Mouse (Mus musculus) MEL (cell line): ENCODE measurements around the gene Sema4f. TPM values are rescaled to one million over a fixed set of nuclear protein-coding genes. Genes with fewer than 3 reads are reported as not detected.

Source experiments
- DNase-seq: peaks from one replicate; pipeline ENCODE4 v3.0.0; 2011; ENCODE audit warnings: low read depth, low spot score
- H3K27ac ChIP-seq: 2 replicates; pipeline ENCODE4 v1.5.1; 2012; ENCODE audit warnings: low read depth, mild to moderate bottlenecking, control low read depth, low read length, moderate library complexity; ENCODE audit not compliant: control insufficient read depth
- H3K27me3 ChIP-seq, 2 experiments: fragments of 150-350 bp in 1 of 2; sonication (generic) in 1 of 2; 2 replicates each; pipeline ENCODE4 v1.6.1; 2012; ENCODE audit warnings: low read length in 2 of 2, mild to moderate bottlenecking in 2 of 2, improper control_type of control experiment in 1 of 2, moderate library complexity in 1 of 2; ENCODE audit not compliant: insufficient read depth in 2 of 2, control insufficient read depth in 1 of 2
- H3K36me3 ChIP-seq, 2 experiments: 2 replicates each; pipeline ENCODE4 v1.6.1; 2012 to 2014; ENCODE audit warnings: low read length in 2 of 2, improper control_type of control experiment in 1 of 2, inconsistent platforms in 1 of 2, mild to moderate bottlenecking in 1 of 2; ENCODE audit not compliant: insufficient read depth in 2 of 2, control insufficient read depth in 1 of 2
- H3K4me1 ChIP-seq, 2 experiments: fragments of 150-350 bp in 1 of 2; sonication (generic) in 1 of 2; 2 replicates each; pipeline ENCODE4 v1.6.1; 2012; ENCODE audit warnings: low read length in 2 of 2, improper control_type of control experiment in 1 of 2, mild to moderate bottlenecking in 1 of 2; ENCODE audit not compliant: insufficient read depth in 2 of 2, control insufficient read depth in 1 of 2
- H3K4me3 ChIP-seq, 2 experiments: fragments of 150-350 bp in 1 of 2; sonication (generic) in 1 of 2; 2 replicates each; pipeline ENCODE4 v1.5.1; 2012; ENCODE audit warnings: low read depth in 2 of 2, low read length in 2 of 2, mild to moderate bottlenecking in 2 of 2, moderate library complexity in 2 of 2, control low read depth in 1 of 2, improper control_type of control experiment in 1 of 2; ENCODE audit not compliant: control insufficient read depth in 1 of 2, insufficient read depth in 1 of 2
- H3K79me2 ChIP-seq: 2 replicates; pipeline ENCODE4 v1.6.1; 2012; ENCODE audit warnings: mild to moderate bottlenecking, low read length, moderate library complexity; ENCODE audit not compliant: control insufficient read depth, poor library complexity, insufficient read depth
- H3K9ac ChIP-seq: 2 replicates; pipeline ENCODE4 v1.6.1; 2012; ENCODE audit warnings: low read depth, mild to moderate bottlenecking, control low read depth, low read length, moderate library complexity; ENCODE audit not compliant: control insufficient read depth, poor library complexity, severe bottlenecking
- H3K9me3 ChIP-seq: fragments of 150-350 bp; sonication (generic); replicated peaks from 2 replicates; pipeline ENCODE4 v1.6.1; 2012; ENCODE audit warnings: mild to moderate bottlenecking, low read length, improper control_type of control experiment, moderate library complexity; ENCODE audit not compliant: insufficient read depth
- BHLHE40 ChIP-seq: IDR thresholded peaks from 2 replicates; pipeline ENCODE4 v1.6.1; 2012; ENCODE audit warnings: low read depth, mild to moderate bottlenecking, inconsistent platforms, low read length, improper control_type of control experiment, borderline replicate concordance
- CHD1 ChIP-seq: IDR thresholded peaks from 2 replicates; pipeline ENCODE4 v1.6.1; 2012; ENCODE audit warnings: low read depth, mild to moderate bottlenecking, inconsistent platforms, low read length, improper control_type of control experiment
- CHD2 ChIP-seq: IDR thresholded peaks from 2 replicates; pipeline ENCODE4 v1.6.1; 2011; ENCODE audit warnings: low read length, improper control_type of control experiment
- E2F4 ChIP-seq: IDR thresholded peaks from 2 replicates; pipeline ENCODE4 v1.6.1; 2011; ENCODE audit warnings: low read depth, low read length, improper control_type of control experiment, borderline replicate concordance
- ELF1 ChIP-seq: IDR thresholded peaks from 2 replicates; pipeline ENCODE4 v1.6.1; 2014; ENCODE audit warnings: low read depth, mild to moderate bottlenecking, inconsistent platforms, low read length, improper control_type of control experiment, moderate library complexity
- EP300 ChIP-seq, 2 experiments: IDR thresholded peaks; 2 replicates each; pipeline ENCODE4 v1.6.1; 2011; ENCODE audit warnings: improper control_type of control experiment in 2 of 2, low read length in 2 of 2, low read depth in 1 of 2, mild to moderate bottlenecking in 1 of 2
- GABPA ChIP-seq: IDR thresholded peaks from 2 replicates; pipeline ENCODE4 v1.6.1; 2012; ENCODE audit warnings: low read depth, mild to moderate bottlenecking, inconsistent platforms, low read length, improper control_type of control experiment, moderate library complexity
- GATA1 ChIP-seq: IDR thresholded peaks from 2 replicates; pipeline ENCODE4 v1.6.1; 2011; ENCODE audit warnings: low read depth, low read length, improper control_type of control experiment
- JUND ChIP-seq: IDR thresholded peaks from 2 replicates; pipeline ENCODE4 v1.6.1; 2011; ENCODE audit warnings: low read depth, mild to moderate bottlenecking, improper control_type of control experiment, low read length
- KAT2A ChIP-seq: conservative IDR thresholded peaks from 2 replicates; pipeline ENCODE4 v1.6.1; 2012; ENCODE audit warnings: low read depth, low read length, improper control_type of control experiment, inconsistent platforms
- MAFK ChIP-seq: IDR thresholded peaks from 2 replicates; pipeline ENCODE4 v1.6.1; 2011; ENCODE audit warnings: low read depth, mild to moderate bottlenecking, low read length, improper control_type of control experiment, borderline replicate concordance
- MAX ChIP-seq: IDR thresholded peaks from 2 replicates; pipeline ENCODE4 v1.6.1; 2011; ENCODE audit warnings: low read length, improper control_type of control experiment
- MXI1 ChIP-seq: IDR thresholded peaks from 2 replicates; pipeline ENCODE4 v1.6.1; 2011; ENCODE audit warnings: mild to moderate bottlenecking, low read depth, low read length, improper control_type of control experiment
- MYB ChIP-seq: IDR thresholded peaks from 2 replicates; pipeline ENCODE4 v1.6.1; 2011; ENCODE audit warnings: mild to moderate bottlenecking, low read depth, low read length, improper control_type of control experiment
- MYC ChIP-seq: IDR thresholded peaks from 2 replicates; pipeline ENCODE4 v1.6.1; 2011; ENCODE audit warnings: low read depth, mild to moderate bottlenecking, low read length, improper control_type of control experiment, moderate library complexity
- NELFE ChIP-seq: IDR thresholded peaks from 2 replicates; pipeline ENCODE4 v1.6.1; 2011; ENCODE audit warnings: low read depth, low read length, improper control_type of control experiment
- POLR2A ChIP-seq, 2 experiments: IDR thresholded peaks; 2 replicates each; pipeline ENCODE4 v1.6.1; 2011 to 2012; ENCODE audit warnings: low read length in 2 of 2, mild to moderate bottlenecking in 2 of 2, control low read depth in 1 of 2, improper control_type of control experiment in 1 of 2, low read depth in 1 of 2, moderate library complexity in 1 of 2; ENCODE audit not compliant: control insufficient read depth in 1 of 2, insufficient read depth in 1 of 2, poor library complexity in 1 of 2
- POLR2AphosphoS2 ChIP-seq: IDR thresholded peaks from 2 replicates; pipeline ENCODE4 v1.6.1; 2011; ENCODE audit warnings: low read length, improper control_type of control experiment
- POLR2AphosphoS5 ChIP-seq: IDR thresholded peaks from 2 replicates; pipeline ENCODE4 v1.6.1; 2012; ENCODE audit warnings: low read depth, borderline replicate concordance, mild to moderate bottlenecking, inconsistent platforms, low read length, moderate library complexity, mixed read lengths
- RCOR1 ChIP-seq: IDR thresholded peaks from 2 replicates; pipeline ENCODE4 v1.6.1; 2012; ENCODE audit warnings: low read depth, mild to moderate bottlenecking, inconsistent platforms, low read length, improper control_type of control experiment
- SIN3A ChIP-seq: IDR thresholded peaks from 2 replicates; pipeline ENCODE4 v1.6.1; 2012; ENCODE audit warnings: low read length, improper control_type of control experiment, inconsistent platforms
- TAL1 ChIP-seq: IDR thresholded peaks from 2 replicates; pipeline ENCODE4 v1.6.1; 2012; ENCODE audit warnings: mild to moderate bottlenecking, inconsistent platforms, low read length, moderate library complexity, mixed read lengths
- TBP ChIP-seq: IDR thresholded peaks from 2 replicates; pipeline ENCODE4 v1.8.0; 2011; ENCODE audit warnings: low read depth, low read length, improper control_type of control experiment
- UBTF ChIP-seq: IDR thresholded peaks from 2 replicates; pipeline ENCODE4 v1.6.1; 2012; ENCODE audit warnings: low read depth, mild to moderate bottlenecking, inconsistent platforms, low read length, improper control_type of control experiment, moderate library complexity, borderline replicate concordance; ENCODE audit not compliant: insufficient read depth
- USF1 ChIP-seq: IDR thresholded peaks from 2 replicates; pipeline ENCODE4 v1.6.1; 2014; ENCODE audit warnings: low read depth, mild to moderate bottlenecking, inconsistent platforms, low read length, improper control_type of control experiment, moderate library complexity
- USF2 ChIP-seq, 2 experiments: IDR thresholded peaks; 2 replicates each; pipeline ENCODE4 v1.6.1; 2011 to 2012; ENCODE audit warnings: improper control_type of control experiment in 2 of 2, low read length in 2 of 2, borderline replicate concordance in 1 of 2, inconsistent platforms in 1 of 2, low read depth in 1 of 2, mild to moderate bottlenecking in 1 of 2; ENCODE audit not compliant: insufficient read depth in 1 of 2
- ZNF384 ChIP-seq: IDR thresholded peaks from 2 replicates; pipeline ENCODE4 v1.6.1; 2012; ENCODE audit warnings: low read depth, mild to moderate bottlenecking, inconsistent platforms, low read length, improper control_type of control experiment
- polyA plus RNA-seq, 2 experiments: library from polyadenylated mRNA; stranded (reverse) in 1 of 2; unstranded in 1 of 2; fragments of >175 nt in 1 of 2; fragments of >200 nt in 1 of 2; gene quantifications; 2 replicates each; pipeline versions ENCODE4 v1.2.1 to v1.2.4; 2012; ENCODE audit warnings: low replicate concordance in 2 of 2, low read depth in 1 of 2; ENCODE audit not compliant: insufficient read length in 2 of 2, insufficient read depth in 1 of 2, missing spikeins in 1 of 2
- total RNA-seq: library from RNA; depleted of rRNA; stranded (reverse); fragments of 300-350 nt; gene quantifications from 2 replicates; pipeline ENCODE4 v1.2.3, GENCODE M21; 2012

Sema4f gene
- total and polyA plus RNA-seq, 3 experiments, result 0.01 to 0.04 TPM; not detected in 1

DNA sequence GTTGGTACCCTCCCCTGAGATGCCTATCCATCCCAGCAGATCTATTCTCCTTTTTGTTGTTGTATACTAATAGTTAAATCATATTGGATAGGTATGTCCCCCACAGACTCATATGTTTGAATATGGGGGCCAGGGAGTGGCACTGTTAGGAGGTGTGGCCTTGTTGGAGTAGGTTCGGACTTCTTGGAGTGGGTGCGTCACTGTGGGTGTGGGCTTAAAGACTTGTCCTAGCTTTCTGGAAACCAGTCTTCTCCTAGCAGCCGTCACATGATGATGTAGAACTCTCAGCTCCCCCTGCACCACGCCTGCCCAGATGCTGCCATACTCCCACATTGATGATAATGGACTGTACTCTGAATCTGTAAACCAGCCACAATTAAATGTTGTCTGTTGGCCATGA lies 41.3 kb downstream of the Sema4f start:
- Histone ChIP-seq H3K36me3 (peaks cover 0 to 11% of the 10 kb centered on the region in 2 experiments; a peak in 2 of 4 replicates), H3K27me3 (no peaks in the 10 kb centered on the region), H3K9me3 (no peaks in the 10 kb centered on the region), H3K79me2 (no peaks in the 10 kb centered on the region), H3K27ac (no peak overlapping the region), H3K9ac (no peak overlapping the region), H3K4me3 (no peak overlapping the region), H3K4me1 (peaks cover 7 to 8% of the 10 kb centered on the region in 2 experiments)
- no peak for TF ChIP-seq MXI1
- TF ChIP-seq JUND, result no peak
- no peak for TF ChIP-seq ZNF384
- no peak for TF ChIP-seq POLR2AphosphoS2
- no peak for TF ChIP-seq USF2 (IDR thresholded peaks at IDR 0.05; ENCODE audit: borderline replicate concordance in 1 of 2, insufficient read depth in 1 of 2, low read depth in 1 of 2, low read length in 2 of 2)
- no peak for TF ChIP-seq CHD2
- no peak for TF ChIP-seq ELF1
- TF ChIP-seq BHLHE40, result no peak
- no peak for TF ChIP-seq MAFK
- no peak for TF ChIP-seq POLR2AphosphoS5
- no peak for TF ChIP-seq POLR2A (IDR thresholded peaks at IDR 0.05; ENCODE audit: control insufficient read depth in 1 of 2, insufficient read depth in 1 of 2, low read depth in 1 of 2, low read length in 2 of 2, poor library complexity in 1 of 2)
- no peak for TF ChIP-seq TBP
- TF ChIP-seq CHD1, result no peak
- no peak for TF ChIP-seq MAX
- TF ChIP-seq TAL1, result no peak
- TF ChIP-seq SIN3A, result no peak
- no peak for TF ChIP-seq USF1
- DNase-seq, result no peak

- H3K4me1 ChIP-seq, result peaks cover 3 to 6% of the 10 kb centered on the region in 2 experiments; a peak in 3 of 4 replicates
- H3K4me3 ChIP-seq, result no peak overlapping the region
- H3K27me3 ChIP-seq, result no peaks in the 10 kb centered on the region
- H3K9ac ChIP-seq, result no peak overlapping the region
- peaks cover 0 to 8% of the 10 kb centered on the region in 2 experiments; a peak in 2 of 4 replicates for H3K36me3 ChIP-seq
- no peak overlapping the region for H3K27ac ChIP-seq
- H3K9me3 ChIP-seq, result no peaks in the 10 kb centered on the region
- no peak for TF ChIP-seq GATA1
- TF ChIP-seq RCOR1, result no peak
- TF ChIP-seq POLR2AphosphoS2, result no peak
- no peak for TF ChIP-seq POLR2AphosphoS5
- no peak for TF ChIP-seq TBP
- TF ChIP-seq TAL1, result no peak
- TF ChIP-seq ZNF384, result no peak
- no peak for TF ChIP-seq MYC
- no peak for TF ChIP-seq UBTF
- no peak for TF ChIP-seq EP300 (IDR thresholded peaks at IDR 0.05; ENCODE audit: low read depth in 1 of 2, low read length in 2 of 2)
- TF ChIP-seq GABPA, result no peak
- TF ChIP-seq E2F4, result no peak
- TF ChIP-seq POLR2A (IDR thresholded peaks at IDR 0.05; ENCODE audit: control insufficient read depth in 1 of 2, insufficient read depth in 1 of 2, low read depth in 1 of 2, low read length in 2 of 2, poor library complexity in 1 of 2), result no peak
- no peak for TF ChIP-seq NELFE
- TF ChIP-seq BHLHE40, result no peak
- no peak for TF ChIP-seq MYB
- TF ChIP-seq KAT2A, result no peak
- no peak for TF ChIP-seq JUND
- no peak for TF ChIP-seq USF1
- no peak for DNase-seq
- H3K79me2 ChIP-seq, result no peaks in the 10 kb centered on the region
Measured at GRCm38 (mm10) chr6:82897311-82897710, 42.3 kb downstream of the Sema4f start.
